Mouse (Mus musculus): ENCODE data around the gene Nrg4. TPM values are rescaled to one million over a fixed set of nuclear protein-coding genes. Genes with fewer than 3 reads are reported as not detected.
"Not testable (repeated sequence)": the region's sequence is repeated elsewhere in the genome, so short reads cannot be mapped to it uniquely, and the experiment has no call there.

Gene Nrg4
- polyA plus RNA-seq, 1 experiment from 2014 or later = 0.56 TPM

GRCm38 (mm10) chr9:55246440-55246839 lies 80.2 kb downstream of the Nrg4 start:
- no peak overlapping the region for H3K4me2 ChIP-seq
- no peak overlapping the region for H3K9ac ChIP-seq
- H3K36me3 ChIP-seq = no peaks in the 10 kb centered on the region
- H3K27me3 ChIP-seq (replicated peaks) = peaks cover 5% of the 10 kb centered on the region; the same call in 1 of the 2 replicates
- H3K9me3 ChIP-seq (replicated peaks) = no peaks in the 10 kb centered on the region
- no peak overlapping the region for H3K4me3 ChIP-seq
- peaks cover 8% of the 10 kb centered on the region; the same call in 1 of the 2 replicates for H3K4me1 ChIP-seq
- 72% methylated on average over 8 of the region's 8 CpGs for WGBS (ENCODE audit: insufficient replicate concordance)
- no peak for ATAC-seq
- no peak overlapping the region for H3K27ac ChIP-seq

GRCm38 (mm10) chr9:55245057-55245750 lies 81.4 kb downstream of the Nrg4 start:
- not testable (repeated sequence) for H3K4me1 ChIP-seq; H3K9ac ChIP-seq; H3K27me3 ChIP-seq (replicated peaks); H3K36me3 ChIP-seq; H3K27ac ChIP-seq; ATAC-seq; H3K4me2 ChIP-seq; H3K9me3 ChIP-seq (replicated peaks); H3K4me3 ChIP-seq
- 77% methylated on average over 1 of the region's 1 CpGs for WGBS (ENCODE audit: insufficient replicate concordance)

GRCm38 (mm10) chr9:55244079-55244478 lies 82.6 kb downstream of the Nrg4 start:
- Histone ChIP-seq H3K4me1 (peaks cover 8% of the 10 kb centered on the region; the same call in 1 of the 2 replicates), H3K9ac (no peak overlapping the region), H3K36me3 (no peaks in the 10 kb centered on the region), H3K9me3 (replicated peaks) (no peaks in the 10 kb centered on the region), H3K4me3 (no peak overlapping the region), H3K4me2 (no peak overlapping the region), H3K27ac (no peak overlapping the region), H3K27me3 (replicated peaks) (peaks cover 5% of the 10 kb centered on the region; the same call in 1 of the 2 replicates)
- WGBS (ENCODE audit: insufficient replicate concordance) = 59% methylated on average over 3 of the region's 3 CpGs
- no peak for ATAC-seq

- Histone ChIP-seq H3K9ac (no peak overlapping the region), H3K27me3 (replicated peaks) (peaks cover 5% of the 10 kb centered on the region; the same call in 1 of the 2 replicates), H3K36me3 (no peaks in the 10 kb centered on the region), H3K27ac (no peak overlapping the region), H3K4me2 (no peak overlapping the region), H3K4me3 (no peak overlapping the region), H3K9me3 (replicated peaks) (no peaks in the 10 kb centered on the region), H3K4me1 (peaks cover 8% of the 10 kb centered on the region; the same call in 1 of the 2 replicates)
- 61% methylated on average over 3 of the region's 3 CpGs for WGBS (ENCODE audit: insufficient replicate concordance)
- no peak for ATAC-seq
Measured at GRCm38 (mm10) chr9:55243280-55243679, 83.4 kb downstream of the Nrg4 start.

- H3K4me2 ChIP-seq = peak overlapping the region; percentile 55
- H3K4me3 ChIP-seq = peak overlapping the region; percentile 36
- ATAC-seq = no peak
- H3K27me3 ChIP-seq (replicated peaks) = peaks cover 5% of the 10 kb centered on the region; the same call in 1 of the 2 replicates
- no peaks in the 10 kb centered on the region for H3K9me3 ChIP-seq (replicated peaks)
- no peak overlapping the region for H3K9ac ChIP-seq
- WGBS (ENCODE audit: insufficient replicate concordance) = 25% methylated on average over 24 of the region's 24 CpGs
- H3K36me3 ChIP-seq = no peaks in the 10 kb centered on the region
- H3K4me1 ChIP-seq = peaks cover 8% of the 10 kb centered on the region; the same call in 1 of the 2 replicates
- H3K27ac ChIP-seq = no peak overlapping the region
Measured at GRCm38 (mm10) chr9:55241863-55242685, 84.6 kb downstream of the Nrg4 start.

- Histone ChIP-seq H3K4me1 (peaks cover 8% of the 10 kb centered on the region; the same call in 1 of the 2 replicates), H3K36me3 (no peaks in the 10 kb centered on the region), H3K27ac (no peak overlapping the region), H3K4me3 (no peak overlapping the region), H3K4me2 (no peak overlapping the region), H3K27me3 (replicated peaks) (peaks cover 5% of the 10 kb centered on the region; the same call in 1 of the 2 replicates), H3K9ac (no peak overlapping the region), H3K9me3 (replicated peaks) (no peaks in the 10 kb centered on the region)
- WGBS (ENCODE audit: insufficient replicate concordance) = 53% methylated on average over 5 of the region's 5 CpGs
- ATAC-seq = no peak
Measured at GRCm38 (mm10) chr9:55240852-55241251, 85.8 kb downstream of the Nrg4 start.

- Histone ChIP-seq H3K4me2 (no peak overlapping the region), H3K36me3 (no peaks in the 10 kb centered on the region), H3K27ac (no peak overlapping the region), H3K4me3 (no peak overlapping the region), H3K9me3 (replicated peaks) (no peaks in the 10 kb centered on the region), H3K27me3 (replicated peaks) (peaks cover under 1% of the 10 kb centered on the region; the same call in 1 of the 2 replicates), H3K9ac (no peak overlapping the region), H3K4me1 (no peaks in the 10 kb centered on the region; the same call in 1 of the 2 replicates)
- no peak for ATAC-seq
- WGBS (ENCODE audit: insufficient replicate concordance) = 54% methylated on average over 13 of the region's 13 CpGs
Measured at GRCm38 (mm10) chr9:55236235-55237165, 90.1 kb downstream of the Nrg4 start.

GRCm38 (mm10) chr9:55233076-55233475 lies 93.6 kb downstream of the Nrg4 start:
- H3K9me3 ChIP-seq (replicated peaks); H3K27ac ChIP-seq; H3K4me2 ChIP-seq; H3K9ac ChIP-seq; H3K4me1 ChIP-seq; ATAC-seq; H3K36me3 ChIP-seq; H3K27me3 ChIP-seq (replicated peaks); H3K4me3 ChIP-seq: not testable (repeated sequence)
- 49% methylated on average over 11 of the region's 11 CpGs for WGBS (ENCODE audit: insufficient replicate concordance)

- Histone ChIP-seq H3K27ac (no peak overlapping the region), H3K27me3 (replicated peaks) (no peaks in the 10 kb centered on the region), H3K9ac (no peak overlapping the region), H3K4me1 (peaks cover 2% of the 10 kb centered on the region; the same call in 1 of the 2 replicates), H3K4me2 (no peak overlapping the region), H3K36me3 (no peaks in the 10 kb centered on the region), H3K4me3 (no peak overlapping the region), H3K9me3 (replicated peaks) (no peaks in the 10 kb centered on the region)
- ATAC-seq = no peak
- 78% methylated on average over 7 of the region's 7 CpGs for WGBS (ENCODE audit: insufficient replicate concordance)
Measured at GRCm38 (mm10) chr9:55232586-55232985, 94.1 kb downstream of the Nrg4 start.

GRCm38 (mm10) chr9:55232110-55232509 lies 94.5 kb downstream of the Nrg4 start:
- WGBS (ENCODE audit: insufficient replicate concordance) = 68% methylated on average over 5 of the region's 5 CpGs
- Histone ChIP-seq H3K27me3 (replicated peaks) (no peaks in the 10 kb centered on the region), H3K9ac (no peak overlapping the region), H3K9me3 (replicated peaks) (no peaks in the 10 kb centered on the region), H3K4me2 (no peak overlapping the region), H3K27ac (no peak overlapping the region), H3K4me3 (no peak overlapping the region), H3K4me1 (peaks cover 2% of the 10 kb centered on the region; the same call in 1 of the 2 replicates), H3K36me3 (no peaks in the 10 kb centered on the region)
- no peak for ATAC-seq

GRCm38 (mm10) chr9:55231544-55231943 lies 95.1 kb downstream of the Nrg4 start:
- H3K4me1 ChIP-seq = peaks cover 2% of the 10 kb centered on the region; the same call in 1 of the 2 replicates
- no peaks in the 10 kb centered on the region for H3K27me3 ChIP-seq (replicated peaks)
- H3K27ac ChIP-seq = no peak overlapping the region
- H3K4me2 ChIP-seq = no peak overlapping the region
- ATAC-seq = no peak
- WGBS (ENCODE audit: insufficient replicate concordance) = 59% methylated on average over 6 of the region's 6 CpGs
- no peak overlapping the region for H3K9ac ChIP-seq
- no peaks in the 10 kb centered on the region for H3K9me3 ChIP-seq (replicated peaks)
- no peak overlapping the region for H3K4me3 ChIP-seq
- H3K36me3 ChIP-seq = no peaks in the 10 kb centered on the region

Data from liver, embryonic 12.5 days (tissue).